Mouse (Mus musculus): ENCODE results near the gene Ly6g6c. TPM values are rescaled to one million over a fixed set of nuclear protein-coding genes. Genes with fewer than 3 reads are reported as not detected.

Gene Ly6g6c
- 2.2 TPM for polyA plus RNA-seq (2014; fragmentation: Illumina TruSeq; extraction: RNeasy Lipid Tissue Mini Kit (QIAGEN cat#74804); ENCODE audit: low read depth, low replicate concordance)

DNA sequence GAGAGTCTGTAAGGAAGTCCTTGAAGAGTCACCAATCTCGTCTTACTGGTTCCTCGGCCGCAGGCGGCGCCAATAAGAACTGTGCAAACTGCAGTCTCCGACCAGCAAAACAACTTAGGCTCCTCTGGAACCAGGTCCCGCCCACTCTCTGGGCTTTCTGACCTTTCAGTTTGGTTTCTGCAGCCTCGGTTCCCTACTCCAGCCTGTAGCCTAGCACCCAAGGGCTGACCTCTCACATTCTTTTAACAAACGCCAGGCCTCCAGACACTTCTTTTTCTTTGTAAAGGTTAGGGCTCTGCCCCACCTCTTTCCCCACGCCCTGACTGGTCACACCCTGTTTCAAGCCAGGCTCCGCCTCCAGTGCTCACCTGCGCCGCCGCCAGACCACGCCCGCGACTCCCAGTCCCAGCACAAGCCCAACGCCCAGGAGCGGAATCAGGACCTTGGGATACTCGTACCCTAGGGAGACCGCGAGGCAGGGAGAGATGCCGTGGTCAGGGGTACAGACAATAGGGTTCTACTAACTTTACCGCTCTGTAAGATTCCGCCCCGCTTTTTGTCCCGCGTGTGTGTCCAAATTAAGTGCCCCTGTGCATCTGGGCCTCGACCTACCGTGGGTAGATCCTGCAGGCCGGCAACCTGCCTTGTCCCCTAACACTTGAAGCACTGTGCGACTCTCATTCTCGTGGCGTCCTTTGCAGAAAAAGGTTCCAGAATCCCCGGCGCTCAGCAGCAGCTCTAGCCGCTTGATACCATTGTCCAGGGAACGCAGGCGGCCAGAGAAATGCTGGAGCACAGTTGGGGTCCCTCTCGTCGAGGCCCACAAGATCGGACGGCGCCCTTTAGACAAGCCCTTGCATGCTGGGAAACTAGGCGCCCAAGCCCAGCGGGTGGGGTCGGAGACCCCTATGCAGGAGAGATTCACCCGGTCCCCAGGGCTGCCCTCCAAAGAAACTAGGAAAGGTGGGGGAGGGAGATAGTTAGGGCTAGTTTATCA, at the start of gene Ly6g6c:
TSS of gene Ly6g6c (plus strand) at position 438 of the 997 bp plus-strand sequence.

DNA sequence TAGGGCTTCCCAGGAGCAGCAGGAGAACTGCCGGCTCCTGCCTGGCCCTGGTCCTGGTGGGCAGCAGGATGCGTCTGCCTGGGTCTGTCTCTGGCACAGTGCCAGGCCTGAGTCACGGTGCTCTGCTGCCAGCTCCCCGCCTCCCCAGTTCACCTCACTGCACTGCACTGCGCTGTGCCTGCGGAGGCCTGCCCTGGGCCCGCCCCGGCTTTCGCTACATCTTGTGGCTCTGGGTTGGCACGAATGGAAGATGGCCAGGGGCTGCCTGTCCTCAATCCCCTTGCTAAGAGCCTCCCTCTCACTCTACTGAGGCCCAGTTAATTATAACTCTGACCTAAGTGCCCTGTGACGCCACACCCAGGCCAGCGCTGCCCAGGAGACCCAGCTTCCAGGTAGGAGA, 48.8 kb upstream of the Ly6g6c start, which contains the start of gene Vwa7:
TSS of gene Vwa7 (plus strand) at position 204 of the 400 bp plus-strand sequence.

DNA sequence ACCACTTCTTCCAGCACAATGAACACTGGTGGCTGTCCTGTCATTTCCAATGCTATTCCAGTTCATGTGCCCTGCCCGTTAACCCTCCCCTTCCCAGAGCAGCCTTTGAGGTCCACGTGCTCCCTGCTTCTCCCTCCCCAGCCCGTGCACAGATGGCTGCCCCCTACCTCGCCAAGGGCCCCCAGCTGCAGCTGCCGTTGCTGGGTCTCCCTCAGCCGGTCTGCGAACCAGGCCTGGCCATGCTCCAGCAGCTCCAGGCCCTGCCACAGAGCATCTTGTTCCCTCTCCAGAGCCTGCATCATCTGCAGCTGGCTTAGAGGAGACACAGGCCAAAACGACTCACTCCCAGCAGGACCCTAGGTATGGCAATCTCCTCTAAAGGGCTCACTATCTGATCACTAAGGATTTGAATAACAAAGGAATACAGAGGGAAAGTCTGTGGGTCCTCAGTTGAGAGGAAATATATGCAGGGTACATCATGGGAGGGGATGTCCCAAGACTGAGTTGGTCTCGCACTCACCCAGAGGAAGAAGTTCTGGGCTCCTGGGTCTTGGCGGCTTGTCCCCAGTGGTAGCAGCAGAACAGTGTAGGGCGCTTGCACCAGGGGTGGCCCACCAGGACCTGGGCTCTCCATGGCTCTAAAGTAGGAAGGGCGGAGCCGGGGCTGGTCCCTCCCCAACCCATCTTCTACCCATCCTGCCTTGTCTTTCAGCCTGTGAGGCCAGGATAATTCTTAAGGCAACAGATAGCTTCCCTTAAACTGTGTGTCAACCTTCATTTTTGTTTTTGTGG, 37.7 kb upstream of the Ly6g6c start, which contains the start of gene Sapcd1:
TSS of gene Sapcd1 (minus strand) at position 740 of the 792 bp plus-strand sequence.

DNA sequence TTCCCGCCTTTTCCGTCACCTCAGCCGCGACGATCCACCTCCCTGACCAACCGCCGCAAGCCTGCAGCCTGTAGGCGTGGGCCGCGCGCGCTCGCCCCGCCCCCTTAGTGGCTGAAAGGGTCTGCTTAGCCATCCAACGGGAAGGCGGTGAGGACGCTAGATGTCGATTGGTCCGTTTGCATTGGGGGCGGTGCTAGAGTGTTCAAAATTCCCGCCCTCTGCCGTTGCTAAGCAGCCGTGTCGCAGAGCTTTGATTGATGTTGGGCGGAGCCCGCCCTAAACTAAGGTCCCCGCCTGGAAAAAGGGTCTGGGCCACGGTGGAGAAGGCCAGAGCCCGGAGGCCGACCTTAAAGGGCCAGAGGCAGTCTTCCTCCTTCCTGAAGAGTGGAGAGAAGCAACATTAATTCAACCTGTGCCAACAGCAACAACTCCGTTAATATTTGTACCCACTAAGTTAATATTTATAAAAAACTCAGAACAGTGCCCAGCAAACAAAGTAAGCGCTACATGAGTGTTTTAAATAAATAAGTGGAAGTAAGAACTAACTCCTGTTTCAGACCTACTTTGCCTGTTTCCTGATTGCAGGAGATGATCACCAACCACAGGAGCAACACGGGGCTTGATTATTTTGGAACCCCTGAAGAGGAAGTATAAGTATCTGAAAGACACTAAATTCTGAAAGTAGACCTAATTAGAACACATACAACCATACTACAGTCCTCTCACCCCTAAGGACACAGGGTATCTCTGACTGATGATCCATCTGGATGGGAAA, 18.3 kb upstream of the Ly6g6c start, which contains the start of gene Msh5:
TSS of gene Msh5 (minus strand) at position 65 of the 775 bp plus-strand sequence.

DNA sequence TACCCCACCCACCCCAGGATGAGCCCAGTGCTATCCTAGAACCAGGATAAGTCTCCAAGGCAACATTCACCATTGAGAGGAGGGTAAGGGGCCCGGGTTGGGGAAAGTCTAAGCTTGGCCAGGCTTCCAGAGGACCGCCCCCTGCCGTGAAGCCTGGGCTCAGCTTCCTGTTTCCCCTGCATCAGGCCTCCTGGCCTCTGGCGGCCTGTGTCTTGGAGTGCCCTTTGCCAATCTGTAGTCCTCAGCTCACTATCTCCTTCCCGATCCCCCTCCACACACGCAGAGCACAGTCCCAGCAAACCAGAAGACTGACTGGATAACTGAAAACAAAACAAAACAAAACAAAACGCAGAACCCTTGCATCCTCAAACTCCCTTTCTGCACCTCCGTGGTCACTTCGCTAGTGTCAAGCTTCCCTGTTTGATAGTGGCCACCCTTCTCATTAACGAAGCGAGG, 15.6 kb upstream of the Ly6g6c start, which contains the start of gene Clic1:
TSS of gene Clic1 (plus strand) at position 406 of the 456 bp plus-strand sequence.

DNA sequence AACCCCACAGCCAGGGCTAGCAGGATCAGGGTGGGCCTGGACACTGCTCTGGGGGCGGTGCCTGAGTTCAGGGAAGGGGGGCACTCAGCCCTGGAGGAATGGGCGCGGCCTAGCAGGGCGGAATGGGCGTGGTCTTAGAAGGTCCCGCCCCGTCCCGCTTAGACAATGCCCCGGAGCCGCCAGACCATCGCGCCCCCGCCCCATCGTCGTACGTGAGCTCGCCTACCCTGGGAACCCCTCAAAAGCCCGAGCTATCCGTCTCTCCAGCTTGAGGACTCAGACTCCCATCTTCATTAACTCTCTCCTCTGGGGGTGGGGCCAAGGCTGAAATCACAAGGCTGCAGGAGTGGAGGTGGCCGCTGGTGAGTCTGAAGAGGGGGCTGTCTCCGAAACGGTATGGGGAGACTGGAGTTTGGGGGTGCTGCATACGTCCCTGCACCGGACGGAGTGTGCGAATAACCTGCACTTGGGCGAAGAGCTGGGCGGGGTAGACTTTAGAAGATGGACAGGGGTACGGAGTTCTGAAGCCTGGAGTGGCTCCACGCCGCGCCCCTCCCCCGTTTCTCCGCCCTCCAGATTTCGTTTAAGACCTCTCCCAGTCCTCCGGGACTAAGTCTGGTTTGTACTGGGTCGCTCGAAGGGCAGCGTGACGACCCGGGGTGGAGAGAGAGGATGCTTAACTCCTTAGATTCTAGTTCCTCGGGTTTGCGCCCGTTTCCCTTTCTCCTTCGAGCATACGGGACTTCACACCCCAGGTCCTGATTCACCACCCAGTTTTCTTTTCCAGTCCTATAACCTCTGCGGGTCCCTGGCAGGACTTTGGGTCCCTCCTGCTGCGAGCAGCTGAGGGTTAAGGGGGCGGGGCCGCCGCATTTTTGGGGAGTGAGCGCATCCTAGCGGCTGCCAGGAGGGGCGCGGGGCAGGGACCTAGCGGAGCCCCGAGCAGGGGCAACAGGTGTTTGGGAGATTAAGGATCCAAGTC, 6.0 kb upstream of the Ly6g6c start, which contains the start of gene Ddah2:
TSS of gene Ddah2 (plus strand) at position 125 of the 982 bp plus-strand sequence.

DNA sequence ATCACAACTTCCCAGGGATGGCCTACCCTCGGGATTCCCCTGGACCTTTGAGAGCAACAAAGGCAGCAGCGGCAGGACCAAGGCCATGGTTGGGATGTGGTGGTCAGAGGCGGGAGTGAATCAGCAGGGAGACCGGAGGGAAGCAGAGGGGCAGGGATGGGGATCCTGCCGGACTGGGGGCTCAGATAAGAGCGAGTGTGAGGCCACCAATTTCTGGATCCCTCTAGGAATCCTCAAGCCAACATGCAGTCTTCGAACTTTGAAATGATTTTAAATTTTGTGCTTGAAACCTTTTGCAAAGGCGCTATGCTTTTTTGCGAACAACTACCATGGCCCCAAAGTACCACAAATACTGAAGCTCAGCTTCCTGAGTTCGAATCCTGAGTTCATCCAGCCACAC, 896 bp downstream of the Ly6g6c start, which contains the start of gene Mpig6b:
TSS of gene Mpig6b (minus strand) at position 101 of the 400 bp plus-strand sequence.

DNA sequence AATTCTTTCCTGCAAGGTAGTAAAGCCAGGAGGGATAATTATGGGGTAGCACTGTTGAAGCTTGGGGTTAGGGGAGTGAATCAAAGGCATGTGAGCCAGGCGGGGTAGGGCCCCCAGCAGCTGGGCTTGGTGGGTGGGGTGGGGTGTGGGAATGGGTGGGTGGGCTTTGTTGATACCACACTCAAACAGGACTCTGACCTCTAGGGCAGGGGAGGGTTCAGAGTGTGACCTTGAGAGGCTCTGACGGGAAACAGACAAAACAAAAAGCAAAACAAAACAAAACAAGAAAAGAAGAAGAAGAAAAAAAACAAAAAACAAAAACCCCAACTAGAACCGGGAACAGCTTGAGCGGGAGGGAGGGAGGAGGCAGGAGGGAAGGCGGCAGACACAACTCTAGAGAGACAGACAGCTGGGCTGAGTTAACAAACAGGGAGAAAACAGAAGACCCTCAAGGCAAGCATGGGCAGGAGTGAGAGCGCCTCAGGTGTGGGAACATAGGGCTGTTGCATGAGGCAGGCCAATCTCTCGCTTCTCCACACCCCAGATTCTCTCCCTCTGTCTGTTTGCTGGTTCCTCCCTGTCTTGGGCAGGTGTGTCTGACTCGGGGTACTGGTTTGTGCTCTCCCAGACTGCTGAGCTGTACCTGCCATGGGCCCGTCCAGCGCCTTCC, 11.5 kb downstream of the Ly6g6c start, which contains the start of gene Ly6g6e:
TSS of gene Ly6g6e (plus strand) at position 396 of the 670 bp plus-strand sequence.

DNA sequence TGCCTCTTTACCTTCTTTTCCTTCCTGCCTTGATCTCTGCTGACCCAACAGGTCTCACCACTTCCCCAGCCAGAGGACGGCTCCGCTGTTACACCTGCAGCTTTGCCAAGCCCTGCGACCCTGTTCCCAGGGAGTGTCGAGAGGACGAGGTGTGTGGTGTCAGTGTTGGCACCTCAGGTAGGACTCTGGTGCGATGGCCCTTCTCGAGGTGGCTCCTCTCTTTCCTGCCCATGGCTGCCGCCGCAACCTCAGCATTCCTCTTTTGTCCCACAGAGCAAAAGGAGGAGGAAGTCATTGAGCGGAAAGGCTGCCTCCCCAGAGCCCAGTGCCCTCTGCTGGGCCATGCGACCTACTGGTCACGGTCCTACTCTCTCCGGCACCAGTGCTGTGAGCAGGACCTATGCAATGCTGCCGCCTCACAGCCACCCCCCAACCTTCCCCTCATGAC, 12.6 kb downstream of the Ly6g6c start, which contains the start of gene Ly6g6d:
TSS of gene Ly6g6d (minus strand) at position 280 of the 448 bp plus-strand sequence.

DNA sequence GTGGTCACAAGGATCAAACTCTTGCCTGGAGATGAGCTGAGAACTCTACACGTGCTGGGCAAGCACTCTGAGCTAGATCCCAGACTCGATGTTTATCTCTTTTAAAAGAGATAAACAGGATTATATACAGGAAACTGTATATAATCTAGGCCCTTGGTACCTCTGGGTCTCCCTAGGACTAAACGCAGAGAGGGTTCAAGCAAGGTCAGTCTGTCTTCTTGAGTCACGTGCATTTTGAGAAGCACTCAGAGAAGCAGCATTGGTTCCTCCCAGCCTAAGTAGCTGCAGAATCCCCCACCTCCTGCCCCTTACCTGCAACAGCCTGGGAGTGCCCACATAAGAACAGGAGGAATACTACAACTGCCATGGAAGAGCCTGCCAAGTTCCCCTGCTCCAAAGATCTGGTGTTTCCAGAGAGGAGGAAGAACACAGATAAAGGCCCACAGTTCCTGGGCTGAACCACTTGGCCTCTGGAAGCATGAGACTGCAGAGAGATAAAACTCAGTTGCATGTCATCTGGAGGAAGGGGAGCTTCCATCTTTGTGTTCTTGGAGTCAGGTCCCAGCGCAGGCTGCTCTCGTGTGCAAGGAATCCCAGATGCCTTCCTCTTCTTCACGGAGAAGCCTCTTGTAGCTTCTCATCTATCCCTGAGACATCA, 20.1 kb downstream of the Ly6g6c start, which contains the start of gene Ly6g6f:
TSS of gene Ly6g6f (minus strand) at position 403 of the 658 bp plus-strand sequence.

DNA sequence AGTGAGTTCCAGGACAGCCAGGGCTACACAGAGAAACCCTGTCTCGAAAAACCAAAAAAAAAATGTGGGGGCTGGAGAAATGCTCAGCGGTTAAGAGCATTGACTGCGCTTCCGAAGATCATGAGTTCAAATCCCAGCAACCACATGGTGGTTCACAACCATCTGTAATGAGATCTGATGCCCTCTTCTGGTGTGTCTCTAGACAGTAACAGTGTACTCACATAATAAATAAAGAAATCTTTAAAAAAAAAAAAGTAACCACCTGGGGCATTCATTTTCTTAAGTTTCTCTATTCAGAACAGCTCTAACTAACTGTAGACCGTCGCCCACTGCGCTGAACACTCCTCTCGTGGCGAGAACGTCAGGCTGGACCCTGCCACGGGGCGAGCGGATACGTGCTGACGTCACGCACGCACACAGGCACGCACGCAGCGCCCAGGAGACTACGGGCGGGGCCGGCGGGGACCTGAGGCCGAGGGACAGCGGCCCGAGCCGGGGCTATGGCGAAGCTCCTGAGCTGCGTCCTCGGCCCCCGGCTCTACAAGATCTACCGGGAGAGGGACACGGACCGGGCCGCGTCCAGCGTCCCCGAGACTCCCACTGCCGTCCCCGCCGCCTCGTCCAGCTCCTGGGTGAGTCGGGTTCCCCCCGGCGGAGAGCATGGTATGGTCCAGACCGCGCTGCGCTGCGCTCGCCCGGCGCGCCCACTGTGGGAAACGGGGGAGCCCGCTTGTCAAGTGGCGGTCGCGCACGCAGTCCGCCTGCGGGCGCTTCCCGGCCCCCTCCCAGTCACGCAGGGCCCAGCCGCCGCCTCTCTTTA, 23.8 kb downstream of the Ly6g6c start, which contains the start of gene Abhd16a:
TSS of gene Abhd16a (plus strand) at position 439 of the 820 bp plus-strand sequence.

DNA sequence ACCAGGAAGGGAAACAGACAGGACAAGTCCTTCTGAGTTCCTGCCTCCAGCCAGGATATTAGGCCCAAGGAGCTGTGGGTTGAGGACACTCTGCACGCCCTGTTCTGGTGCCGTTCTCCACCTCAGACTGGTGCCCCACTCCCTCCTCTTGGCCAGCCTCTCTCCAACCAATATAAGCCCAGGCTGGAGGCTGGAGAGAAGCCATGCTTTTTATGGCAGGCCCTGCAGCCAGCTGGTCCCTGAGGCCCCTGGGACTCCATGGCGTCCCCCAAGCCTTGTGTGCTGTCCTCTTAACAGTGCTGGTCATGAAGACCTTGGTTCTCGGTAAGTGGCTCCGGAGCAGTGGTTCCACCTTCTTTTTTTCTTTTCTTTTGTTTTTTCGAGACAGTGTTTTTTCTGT, 42.9 kb downstream of the Ly6g6c start, which contains the start of gene Ly6g5c:
TSS of gene Ly6g5c (plus strand) at position 183 of the 400 bp plus-strand sequence.

DNA sequence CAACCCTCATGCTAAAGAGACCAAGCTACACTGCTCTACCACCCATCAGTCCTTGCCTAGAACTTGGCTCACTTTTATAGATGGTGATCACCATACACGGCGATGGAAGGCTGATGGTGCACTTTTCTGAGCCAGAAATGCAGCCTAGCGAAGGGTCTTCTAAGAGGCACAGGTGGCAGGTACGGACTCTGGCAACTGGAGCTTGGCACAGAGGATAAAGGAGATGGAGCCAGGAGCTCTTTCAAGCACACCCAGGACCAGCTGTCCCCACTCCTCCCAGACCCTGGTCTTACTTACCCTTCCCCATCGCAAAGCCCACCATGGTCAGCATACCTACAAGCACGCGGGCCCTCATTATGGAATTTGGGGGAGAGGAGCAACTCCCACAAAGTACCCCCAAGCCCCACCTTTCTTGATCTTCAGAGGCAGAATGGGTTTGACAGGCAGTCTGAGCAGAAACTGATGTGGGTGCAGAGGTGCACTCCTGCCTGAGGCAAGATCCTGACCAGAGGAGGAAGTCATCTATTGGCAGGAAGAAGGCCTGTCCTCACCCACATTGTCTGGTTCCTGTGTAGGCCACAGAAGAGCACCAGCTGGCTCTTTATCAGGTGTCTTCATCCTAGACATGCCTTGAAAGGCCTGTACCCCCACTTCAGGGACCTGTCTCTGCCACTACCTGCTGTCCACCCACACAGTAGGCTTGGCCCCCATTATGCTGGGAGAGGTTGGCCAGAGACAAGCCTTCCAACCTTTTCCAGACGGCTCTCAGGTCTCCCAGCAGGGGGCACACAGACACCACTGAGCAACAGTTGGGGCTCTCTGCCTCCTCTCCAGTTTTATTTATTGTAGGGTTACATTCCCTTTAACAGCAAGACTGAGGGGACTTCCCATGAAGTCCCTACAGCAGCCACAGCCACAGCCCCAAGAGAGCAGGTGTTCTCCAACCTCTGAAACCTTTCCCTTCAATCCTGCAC, 50.1 kb downstream of the Ly6g6c start, which contains the start of gene Ly6g5b:
TSS of gene Ly6g5b (minus strand) at position 383 of the 974 bp plus-strand sequence.

